Mouse (Mus musculus): ENCODE results near the gene Nectin2. TPM values are rescaled to one million over a fixed set of nuclear protein-coding genes. Genes with fewer than 3 reads are reported as not detected.
A peak's percentile ranks its signal among the peaks of the same experiment; 100 is the strongest.

Gene Nectin2
- polyA plus RNA-seq, 2 experiments from 2014 or later = 0.56 TPM; not detected in 1

DNA sequence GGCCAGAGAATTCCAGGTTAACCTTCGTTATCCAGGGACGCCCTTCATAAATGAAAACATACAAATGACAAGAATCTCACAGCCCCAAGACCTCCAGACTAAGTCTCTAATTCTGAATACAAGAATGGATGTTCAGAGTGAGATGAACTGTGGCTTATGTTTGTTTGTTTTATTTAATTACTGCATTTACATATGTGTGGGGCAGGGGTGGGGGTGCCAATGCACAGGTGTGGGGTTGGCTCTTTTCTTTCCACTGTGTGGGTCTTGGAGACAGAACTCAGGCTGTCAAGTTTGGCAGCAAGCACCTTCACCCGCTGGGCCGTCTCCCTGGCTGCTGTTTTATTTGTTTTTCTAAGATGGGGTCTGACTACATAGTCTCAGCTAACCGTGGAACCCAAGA is 7.8 kb downstream of the Nectin2 start:
- ATAC-seq = no peak

DNA sequence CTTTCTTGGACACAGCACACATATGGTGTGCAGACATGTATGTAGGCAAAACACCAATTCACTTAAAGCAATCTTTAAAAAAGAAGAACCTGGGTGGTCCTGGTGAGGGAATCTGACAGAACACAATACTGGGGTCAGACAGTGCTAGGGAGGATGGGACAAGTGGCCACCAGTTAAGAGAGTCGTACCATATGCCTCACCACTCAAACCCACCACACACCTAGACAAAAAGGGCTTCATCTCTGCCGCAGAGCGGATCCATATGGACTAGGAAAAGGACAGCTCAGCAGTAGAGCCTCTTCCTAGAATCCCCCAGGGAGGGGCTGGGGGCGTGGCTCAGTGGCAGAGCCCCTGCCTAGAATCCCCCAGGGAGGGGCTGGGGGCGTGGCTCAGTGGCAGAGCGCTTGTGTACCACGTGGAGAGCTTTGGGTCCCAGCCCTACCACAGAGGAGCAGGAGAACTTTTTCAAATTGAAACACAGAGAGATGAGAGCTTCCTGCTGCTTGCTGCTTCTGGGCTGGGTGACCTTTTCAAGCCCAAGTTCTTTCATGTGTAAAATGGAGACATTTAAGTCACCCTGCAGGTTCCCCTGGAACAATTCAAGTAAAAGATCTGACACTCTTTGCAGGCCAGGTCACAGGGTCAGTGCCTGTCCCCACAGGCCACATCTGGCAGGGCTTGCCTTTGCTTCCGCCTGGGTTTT is 8.8 kb downstream of the Nectin2 start:
- no peak for ATAC-seq

GRCm38 (mm10) chr7:19740269-19740668 is 10.0 kb downstream of the Nectin2 start:
- no peak for ATAC-seq

DNA sequence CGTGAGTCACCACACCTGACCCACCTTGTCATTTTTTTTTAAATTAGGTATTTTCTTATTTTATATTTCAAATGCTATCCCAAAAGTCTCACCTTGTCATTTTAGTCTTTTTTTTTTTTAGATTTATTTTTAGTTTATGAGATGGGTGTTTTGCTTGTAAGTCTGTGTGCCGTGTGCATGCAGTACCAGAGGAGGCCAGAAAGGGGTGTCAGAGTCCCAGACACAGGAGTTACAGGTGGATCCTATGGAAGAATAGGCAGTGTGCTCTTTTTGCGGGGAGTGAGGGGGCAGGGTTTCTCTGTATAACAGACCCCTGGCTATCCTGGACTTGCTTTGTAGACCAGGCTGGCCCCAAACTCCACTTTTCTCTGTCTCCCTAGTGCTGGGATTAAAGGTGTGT is 11.5 kb downstream of the Nectin2 start:
- ATAC-seq = no peak

- no peak for ATAC-seq
Observed at GRCm38 (mm10) chr7:19736389-19737057, 13.8 kb downstream of the Nectin2 start.

DNA sequence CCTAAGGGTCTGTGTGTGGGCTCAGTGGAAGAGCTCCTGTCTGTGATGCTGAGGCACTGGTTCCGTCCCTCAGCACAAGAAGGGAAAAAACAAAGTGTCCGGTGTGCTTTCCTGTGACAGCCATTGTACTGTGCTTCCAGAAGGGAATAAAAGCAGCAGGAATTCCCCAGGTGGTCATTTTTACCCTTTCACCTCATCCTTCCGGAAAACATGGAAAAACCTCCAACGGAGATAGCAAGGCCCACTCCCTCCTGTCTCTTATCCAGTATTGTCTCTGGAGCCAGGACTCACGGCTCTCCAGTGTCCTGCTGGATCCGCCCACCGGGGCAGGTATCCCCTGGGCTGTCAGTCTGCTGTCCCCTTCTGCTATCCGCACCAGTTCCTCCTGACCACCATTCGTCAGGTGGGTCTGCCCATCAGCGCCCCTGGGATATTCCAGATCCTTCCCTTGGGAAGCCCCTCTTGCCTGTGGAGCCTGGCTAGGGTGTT is 16.1 kb downstream of the Nectin2 start:
- no peak for ATAC-seq

DNA sequence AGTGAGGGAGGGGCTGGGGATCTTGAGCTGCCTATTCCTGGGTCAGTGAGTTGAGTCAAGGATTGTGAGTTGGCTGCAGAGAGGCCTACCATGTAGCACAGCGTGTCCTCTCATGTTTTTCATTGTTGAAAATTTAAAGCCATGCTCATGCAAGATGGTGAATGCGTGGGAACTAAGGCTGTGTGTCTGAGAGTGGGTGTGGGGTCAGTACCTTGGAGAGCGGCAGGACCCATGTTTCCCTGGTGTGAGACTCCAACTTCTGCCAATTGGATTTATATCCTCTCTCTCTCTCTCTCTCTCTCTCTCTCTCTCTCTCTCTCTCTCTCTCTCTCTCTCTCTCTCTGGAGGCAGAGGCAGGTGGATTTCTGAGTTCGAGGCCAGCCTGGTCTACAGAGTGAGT is 23.7 kb downstream of the Nectin2 start:
- ATAC-seq = no peak

DNA sequence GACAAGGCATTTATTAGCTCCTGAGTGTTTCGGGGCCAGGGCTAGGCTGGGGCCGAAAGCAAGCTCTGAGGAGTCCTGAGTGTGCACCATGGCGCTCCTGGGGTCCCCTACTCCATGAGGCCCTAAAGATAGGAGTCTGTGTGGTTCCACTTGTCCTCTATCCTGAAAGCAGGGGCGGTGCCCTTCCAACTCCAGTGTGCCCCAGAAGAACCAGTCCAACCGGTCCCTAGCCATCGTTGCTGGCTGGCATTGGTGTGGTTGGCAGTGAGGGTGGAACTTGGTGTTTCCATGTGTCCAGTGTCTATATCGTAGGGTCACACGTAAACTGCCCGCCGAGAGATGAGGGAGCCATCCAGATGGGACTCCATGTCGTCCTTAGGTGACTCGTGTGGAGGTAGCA is 26.1 kb downstream of the Nectin2 start:
- ATAC-seq = no peak

GRCm38 (mm10) chr7:19722754-19723195 is 27.5 kb downstream of the Nectin2 start:
- no peak for ATAC-seq

DNA sequence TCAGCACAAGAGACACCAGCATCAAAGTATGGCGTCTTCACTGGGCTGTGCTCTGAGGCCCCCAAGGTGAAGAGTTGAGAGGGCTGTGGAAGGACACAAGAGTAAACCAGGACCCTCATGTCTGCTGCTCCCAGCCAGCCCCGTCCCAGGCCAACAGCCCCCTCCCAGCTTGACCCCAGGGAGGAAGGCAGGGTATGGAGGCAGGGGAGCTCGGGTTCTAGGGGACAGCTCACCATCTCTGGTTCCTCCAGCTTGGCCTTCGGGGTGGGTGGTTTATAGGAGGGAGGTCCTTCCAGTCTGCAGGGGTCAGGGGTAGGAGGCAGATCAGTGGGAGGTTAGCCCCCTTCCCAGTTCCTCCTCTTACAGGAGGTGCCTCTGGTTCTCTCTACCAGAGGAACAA is 31.1 kb downstream of the Nectin2 start:
- no peak for ATAC-seq

DNA sequence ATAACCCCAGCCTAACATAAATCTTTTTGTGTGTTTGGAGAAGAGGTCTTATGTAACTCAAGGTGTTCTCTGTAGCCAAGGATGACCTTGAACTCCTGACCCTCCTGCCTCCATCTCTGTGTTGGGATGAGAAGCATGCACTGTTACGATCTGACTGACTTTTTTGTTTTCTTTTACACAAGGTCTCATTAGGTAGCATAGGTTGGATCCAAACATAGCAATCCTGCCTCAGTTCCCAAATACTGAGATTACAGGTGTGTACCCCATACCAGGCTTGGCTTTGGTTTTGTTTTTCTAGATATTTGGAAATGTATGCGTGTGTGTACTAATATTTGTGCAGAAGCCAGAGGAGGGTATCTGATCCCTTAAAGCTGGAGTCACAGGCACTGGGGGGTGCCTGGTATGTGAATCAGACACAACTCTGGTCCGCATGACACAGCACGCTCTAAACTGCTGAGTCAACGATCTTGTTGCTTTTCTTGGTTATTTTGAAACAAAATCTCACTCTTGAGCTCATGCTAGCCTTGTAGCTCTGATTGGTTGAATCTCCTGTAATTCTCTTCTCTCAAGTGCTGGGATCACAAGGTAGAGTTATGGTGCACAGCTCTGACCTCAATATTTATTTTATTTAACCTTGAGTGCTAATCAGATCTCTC is 31.9 kb downstream of the Nectin2 start:
- no peak for ATAC-seq

- ATAC-seq = no peak
Observed at GRCm38 (mm10) chr7:19717346-19717745, 32.9 kb downstream of the Nectin2 start.

GRCm38 (mm10) chr7:19716822-19717221 is 33.5 kb downstream of the Nectin2 start:
- no peak for ATAC-seq

DNA sequence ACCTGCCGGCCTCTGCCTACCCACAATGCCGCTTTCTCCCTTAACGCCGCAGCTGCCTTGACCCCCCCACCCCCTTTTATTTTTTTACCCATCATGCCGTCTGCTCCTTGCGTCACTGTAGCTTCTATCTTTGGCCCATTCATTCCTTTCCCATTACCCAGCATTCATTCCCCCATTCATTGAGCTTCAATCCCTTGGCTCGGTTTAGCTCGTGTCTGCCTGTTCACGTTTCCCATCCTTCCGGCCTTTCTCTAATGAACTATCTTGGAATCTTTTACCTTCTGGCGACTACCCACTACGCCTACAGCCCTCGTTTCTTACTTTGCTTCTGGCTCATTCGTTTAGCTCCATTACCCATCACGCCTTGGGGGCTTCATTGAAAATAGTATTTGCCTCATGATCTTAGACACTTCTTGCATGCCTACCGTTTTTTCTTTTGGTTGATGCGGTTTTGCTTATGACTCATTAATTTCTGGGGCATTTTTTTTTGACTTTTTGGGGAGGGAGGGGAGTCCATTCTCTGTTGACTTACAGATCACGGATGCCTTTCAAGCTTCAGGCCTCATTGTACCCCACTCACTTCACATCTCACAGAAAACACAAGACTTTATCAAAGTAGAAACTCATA is 34.1 kb downstream of the Nectin2 start:
- no peak for ATAC-seq

GRCm38 (mm10) chr7:19715239-19716054 is 34.8 kb downstream of the Nectin2 start, which contains the start of gene Tomm40:
Gene Tomm40, minus strand, starts transcription at chr7:19715438.
- ATAC-seq = peak; percentile 90

- ATAC-seq = no peak
Observed at GRCm38 (mm10) chr7:19714836-19715235, 35.4 kb downstream of the Nectin2 start.

DNA sequence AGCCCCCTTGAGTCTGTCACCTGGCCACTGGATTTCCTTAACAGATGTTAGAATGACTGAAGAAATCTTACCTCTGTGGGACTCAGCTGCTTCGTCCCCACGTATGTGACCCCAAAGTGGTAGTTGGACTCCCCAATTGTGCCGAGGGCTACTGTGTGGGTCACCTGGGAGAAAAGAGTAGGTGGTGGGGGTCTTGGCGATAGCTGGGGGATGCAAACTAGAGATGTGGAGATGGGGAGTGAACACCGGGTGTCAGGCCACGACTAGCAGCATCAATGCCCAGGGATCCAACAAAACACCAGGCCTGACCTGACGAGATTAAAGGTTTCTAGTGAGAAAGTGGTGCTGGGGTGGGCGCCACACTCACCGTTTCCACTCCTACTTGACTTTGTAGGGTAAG is 36.7 kb downstream of the Nectin2 start:
- ATAC-seq = no peak

- ATAC-seq = no peak
Observed at GRCm38 (mm10) chr7:19713196-19713595, 37.1 kb downstream of the Nectin2 start.

- ATAC-seq = no peak
Observed at GRCm38 (mm10) chr7:19712414-19712813, 37.9 kb downstream of the Nectin2 start.

DNA sequence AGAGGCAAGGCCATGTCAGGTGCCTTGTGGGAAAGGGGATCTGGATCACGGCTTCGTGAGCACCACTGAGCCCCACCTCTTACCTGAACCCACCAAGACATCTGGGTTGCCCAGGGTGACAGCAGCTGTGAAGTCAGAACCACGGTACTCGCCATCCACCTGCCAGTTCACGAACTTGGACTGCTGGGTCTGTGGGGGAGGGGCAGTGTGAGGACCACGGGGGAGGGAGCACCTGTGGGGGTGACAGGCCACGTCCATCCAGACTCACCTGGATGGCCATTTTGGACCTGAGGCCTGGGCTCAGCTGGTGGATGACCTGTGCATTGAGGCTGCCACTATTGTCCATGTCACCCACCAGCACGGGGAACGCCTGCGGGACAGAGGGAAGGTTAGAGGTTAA is 39.6 kb downstream of the Nectin2 start:
- no peak for ATAC-seq

DNA sequence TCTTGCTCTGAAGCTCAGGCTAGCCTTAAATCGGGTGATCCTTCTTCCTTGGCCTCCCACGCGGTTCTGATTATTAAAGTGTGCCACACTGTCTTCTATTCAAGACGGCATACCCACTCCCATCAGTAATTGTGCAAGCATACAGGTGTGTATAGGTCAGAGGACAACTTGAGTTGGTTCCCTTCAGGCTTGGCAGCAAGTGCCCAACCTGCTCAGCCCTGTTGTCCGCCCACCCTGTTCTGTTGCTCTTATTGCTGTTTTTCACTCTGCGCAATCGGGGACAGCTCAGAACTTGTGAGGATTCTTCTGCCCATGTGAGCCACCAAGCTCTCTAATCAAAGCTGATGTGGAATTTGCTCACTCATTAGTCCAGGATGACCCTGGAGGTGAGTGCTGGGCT is 45.0 kb downstream of the Nectin2 start:
- no peak for ATAC-seq

- no peak for ATAC-seq
Observed at GRCm38 (mm10) chr7:19704475-19704874, 45.8 kb downstream of the Nectin2 start.

Measured in activated CD4-positive, CD25-positive, alpha-beta regulatory T cell, adult 4 months (primary cell).